Mouse (Mus musculus): ENCODE data around the gene Lrba. TPM values are rescaled to one million over a fixed set of nuclear protein-coding genes. Genes with fewer than 3 reads are reported as not detected.

Gene Lrba
- polyA plus RNA-seq, 1 experiment: 13.9 TPM

- TF ChIP-seq POLR2A (IDR thresholded peaks at IDR 0.05; ENCODE audit: extremely low read depth, insufficient read depth, low read length): no peak
- no peak for TF ChIP-seq CTCF (IDR thresholded peaks at IDR 0.05; ENCODE audit: extremely low read depth, insufficient read depth, low read length)
- Histone ChIP-seq H3K4me3 (ENCODE audit: insufficient read depth, low read length) (no peak overlapping the region), H3K27ac (ENCODE audit: insufficient read depth, low read length) (no peak overlapping the region), H3K4me1 (ENCODE audit: control insufficient read depth, insufficient read depth, low read length) (no peaks in the 10 kb centered on the region)
Measured at GRCm38 (mm10) chr3:86819372-86819771, 594.9 kb downstream of the Lrba start.

DNA sequence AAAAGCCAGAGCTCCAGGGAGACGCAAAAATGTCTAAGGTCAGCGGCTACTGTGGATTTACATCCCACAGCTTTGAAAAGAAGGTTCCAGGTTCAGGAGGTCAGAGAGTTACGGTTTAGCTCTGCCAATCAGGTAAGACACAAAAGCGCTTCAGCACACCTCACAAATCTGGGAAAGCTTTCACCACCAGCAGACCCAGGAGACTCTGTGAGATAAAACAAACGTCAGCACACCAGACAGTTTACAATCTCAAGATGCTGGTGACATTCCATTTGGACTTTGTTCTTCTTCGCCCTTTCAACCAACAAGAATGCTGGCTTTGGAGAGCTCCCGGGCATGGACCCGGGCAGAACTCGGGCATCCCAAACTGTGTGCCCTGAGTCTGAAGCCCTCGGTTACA lies 595.9 kb downstream of the Lrba start:
- Histone ChIP-seq H3K27ac (ENCODE audit: insufficient read depth, low read length) (no peak overlapping the region), H3K4me1 (ENCODE audit: control insufficient read depth, insufficient read depth, low read length) (no peaks in the 10 kb centered on the region), H3K4me3 (ENCODE audit: insufficient read depth, low read length) (no peak overlapping the region)
- TF ChIP-seq POLR2A (IDR thresholded peaks at IDR 0.05; ENCODE audit: extremely low read depth, insufficient read depth, low read length): no peak
- TF ChIP-seq CTCF (IDR thresholded peaks at IDR 0.05; ENCODE audit: extremely low read depth, insufficient read depth, low read length): no peak

DNA sequence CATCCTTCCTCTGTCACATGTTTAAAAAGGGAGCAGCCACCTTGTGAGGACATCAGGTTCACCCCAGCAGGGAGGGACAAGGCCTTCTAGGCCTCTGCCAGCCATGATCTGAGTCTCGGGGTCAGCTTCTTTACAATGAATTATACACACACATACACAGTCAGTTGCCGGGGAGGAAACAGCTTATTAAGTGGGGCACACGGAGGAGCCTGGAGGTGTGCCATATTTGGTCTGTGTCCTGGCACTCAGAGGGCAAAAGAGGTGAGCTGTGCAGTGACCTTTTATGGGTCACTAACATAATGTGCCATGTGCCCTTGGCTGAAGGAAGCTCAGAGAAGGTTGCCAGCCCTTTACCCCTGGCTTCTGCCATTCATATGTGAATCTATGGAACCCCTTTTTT lies 596.9 kb downstream of the Lrba start:
- TF ChIP-seq POLR2A (IDR thresholded peaks at IDR 0.05; ENCODE audit: extremely low read depth, insufficient read depth, low read length) (no peak), CTCF (IDR thresholded peaks at IDR 0.05; ENCODE audit: extremely low read depth, insufficient read depth, low read length) (no peak)
- no peak overlapping the region for H3K27ac ChIP-seq (ENCODE audit: insufficient read depth, low read length)
- no peaks in the 10 kb centered on the region for H3K4me1 ChIP-seq (ENCODE audit: control insufficient read depth, insufficient read depth, low read length)
- no peak overlapping the region for H3K4me3 ChIP-seq (ENCODE audit: insufficient read depth, low read length)

DNA sequence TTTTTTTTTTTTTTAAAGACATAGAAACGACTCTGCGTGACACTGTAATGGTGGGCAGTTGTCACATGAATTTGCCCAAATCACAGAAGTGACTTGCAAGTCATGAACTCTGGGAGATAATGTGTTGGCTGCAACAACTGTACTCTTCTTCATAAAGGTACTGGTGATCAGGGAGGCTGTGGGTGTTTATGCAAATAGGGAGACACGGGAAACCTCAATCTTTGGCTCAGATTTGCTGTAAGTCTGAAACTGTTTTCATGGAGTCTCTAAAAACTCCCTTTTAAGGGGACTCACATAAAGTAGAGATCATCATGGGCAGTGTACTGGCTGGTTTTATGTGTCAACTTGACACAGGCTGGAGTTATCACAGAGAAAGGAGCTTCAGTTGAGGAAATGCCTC lies 603.0 kb downstream of the Lrba start:
- no peak for TF ChIP-seq POLR2A (IDR thresholded peaks at IDR 0.05; ENCODE audit: extremely low read depth, insufficient read depth, low read length)
- no peak for TF ChIP-seq CTCF (IDR thresholded peaks at IDR 0.05; ENCODE audit: extremely low read depth, insufficient read depth, low read length)
- Histone ChIP-seq H3K4me3 (ENCODE audit: insufficient read depth, low read length) (no peak overlapping the region), H3K27ac (ENCODE audit: insufficient read depth, low read length) (no peak overlapping the region), H3K4me1 (ENCODE audit: control insufficient read depth, insufficient read depth, low read length) (peaks cover 9% of the 10 kb centered on the region)

DNA sequence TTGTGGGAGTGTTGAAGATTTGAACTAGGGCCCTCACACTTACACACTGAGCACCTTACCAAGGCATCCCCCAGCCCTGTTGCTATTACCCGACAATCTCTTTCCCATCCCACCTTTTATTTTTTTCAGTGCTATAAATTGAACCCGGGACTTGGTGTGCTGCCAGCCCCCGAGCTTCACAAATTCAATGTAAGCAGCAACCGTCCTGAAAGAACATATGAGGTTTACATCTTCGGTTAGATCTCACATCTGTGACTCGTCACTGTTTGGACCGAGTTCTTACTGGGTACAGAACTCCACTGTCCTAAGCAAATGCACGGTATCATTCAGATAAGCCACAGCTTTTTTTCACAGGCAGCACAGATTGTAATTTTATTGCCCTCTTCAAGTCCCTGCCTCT lies 607.6 kb downstream of the Lrba start:
- Histone ChIP-seq H3K4me3 (ENCODE audit: insufficient read depth, low read length) (no peak overlapping the region), H3K27ac (ENCODE audit: insufficient read depth, low read length) (no peak overlapping the region), H3K4me1 (ENCODE audit: control insufficient read depth, insufficient read depth, low read length) (peaks cover 12% of the 10 kb centered on the region)
- no peak for TF ChIP-seq POLR2A (IDR thresholded peaks at IDR 0.05; ENCODE audit: extremely low read depth, insufficient read depth, low read length)
- no peak for TF ChIP-seq CTCF (IDR thresholded peaks at IDR 0.05; ENCODE audit: extremely low read depth, insufficient read depth, low read length)

Other genes with a start within 250 kb of the Lrba start
- gene Prss48, start 222.2 kb upstream of the Lrba start, polyA plus RNA-seq (2012; rRNA removed): not detected in 2 replicates
- gene Rps3a1, start 82.0 kb upstream of the Lrba start, polyA plus RNA-seq (2012; rRNA removed): 661 and 697 TPM in 2 replicates